ENCODE assay signal across 8 mouse cellular contexts in genomic region chr11:78560447-78560846, GRCm38 (mm10). TPM values are rescaled to one million over a fixed set of nuclear protein-coding genes. Genes with fewer than 3 reads are reported as not detected.
DNase-seq lines count a peak whose midpoint lies in the region; ATAC-seq lines count a peak whose summit lies in the region.

No protein-coding gene starts in this region.

- ATAC-seq in inflammation-experienced regulatory T-cells, adult 6 months, result peak; percentile 58
- ATAC-seq in megakaryocyte-erythroid progenitor cell, adult 5-6 weeks (replicated peaks; ENCODE audit: low FRiP score, low TSS enrichment, poor library complexity, severe bottlenecking), result peak; percentile 77

- DNase-seq in ovary, postnatal 14 days (ENCODE audit: low spot score), result peak; percentile 61
- no peak for DNase-seq in ovary, adult 18-20 months (ENCODE audit: low spot score)
- peak; percentile 89 to 91 for DNase-seq in cerebellum, postnatal 10 days
- DNase-seq in frontal cortex, postnatal 14 days (ENCODE audit: low spot score in 2 of 2), result peak; percentile 51 to 75
- DNase-seq in left cerebral cortex, postnatal 10 days (ENCODE audit: extremely low spot score in 1 of 2, low spot score in 2 of 2), result peak; percentile 81 to 82
- peak; percentile 29 for DNase-seq in spleen, adult 12 weeks (ENCODE audit: low spot score)

- intact Hi-C loops in left cerebral cortex, postnatal 10 days (cut with DNase I), result loop anchor here (5.0 kb wide), 1 partner anchor 267 kb away; the partner anchor contains the start of gene Lyrm9

RNA-seq across cellular contexts. Expression of gene Tmem97, which starts 9.9 kb away (rescaled TPM):
- polyA plus RNA-seq in inflammation-experienced regulatory T-cells, adult 6 months (2017; shearing (Covaris generic)), result 10 to 100 TPM; 15.0 to 38.9 (median 18.8) TPM
- 10 to 100 TPM; 26.2 to 28.8 TPM for total RNA-seq in left cerebral cortex, postnatal 10 days (2021)
- 63.3 and 72.9 TPM in 2 replicates for total RNA-seq in megakaryocyte-erythroid progenitor cell, adult 5-6 weeks (2014; fragmentation: Nextera tagmentation)
- 59.7 and 64.4 TPM in 2 replicates for total RNA-seq in megakaryocyte-erythroid progenitor cell, adult 5-6 weeks (2017)

RNA-seq across cellular contexts. Expression of gene Ift20, which starts 24.3 kb away (rescaled TPM):
- polyA plus RNA-seq in inflammation-experienced regulatory T-cells, adult 6 months (2017; shearing (Covaris generic)), result 100 to 1,000 TPM; 104 to 117 (median 111) TPM
- 10 to 100 TPM; 70.5 to 76.7 TPM for total RNA-seq in left cerebral cortex, postnatal 10 days (2021)
- total RNA-seq in megakaryocyte-erythroid progenitor cell, adult 5-6 weeks (2014; fragmentation: Nextera tagmentation), result 57.8 and 83.5 TPM in 2 replicates
- 142 and 156 TPM in 2 replicates for total RNA-seq in megakaryocyte-erythroid progenitor cell, adult 5-6 weeks (2017)

RNA-seq across cellular contexts. Expression of gene Tnfaip1, which starts 24.3 kb away (rescaled TPM):
- 10 to 100 TPM; 14.6 to 20.3 (median 16.9) TPM for polyA plus RNA-seq in inflammation-experienced regulatory T-cells, adult 6 months (2017; shearing (Covaris generic))
- total RNA-seq in left cerebral cortex, postnatal 10 days (2021), result 10 to 100 TPM; 49.3 to 51.2 TPM
- total RNA-seq in megakaryocyte-erythroid progenitor cell, adult 5-6 weeks (2014; fragmentation: Nextera tagmentation), result 2.5 and 4.6 TPM in 2 replicates
- 0.15 and 2.7 TPM in 2 replicates for total RNA-seq in megakaryocyte-erythroid progenitor cell, adult 5-6 weeks (2017)

RNA-seq across cellular contexts. Expression of gene Poldip2, which starts 48.5 kb away (rescaled TPM):
- 10 to 100 TPM; 12.4 to 16.8 (median 13.2) TPM for polyA plus RNA-seq in inflammation-experienced regulatory T-cells, adult 6 months (2017; shearing (Covaris generic))
- total RNA-seq in left cerebral cortex, postnatal 10 days (2021), result 100 to 1,000 TPM; 117 to 119 TPM
- total RNA-seq in megakaryocyte-erythroid progenitor cell, adult 5-6 weeks (2014; fragmentation: Nextera tagmentation), result 104 and 105 TPM in 2 replicates
- 79.8 and 81.7 TPM in 2 replicates for total RNA-seq in megakaryocyte-erythroid progenitor cell, adult 5-6 weeks (2017)

RNA-seq across cellular contexts. Expression of gene Tmem199, which starts 48.5 kb away (rescaled TPM):
- polyA plus RNA-seq in inflammation-experienced regulatory T-cells, adult 6 months (2017; shearing (Covaris generic)), result 10 to 100 TPM; 42.2 to 59.5 (median 54.9) TPM
- 10 to 100 TPM; 37.2 to 38.7 TPM for total RNA-seq in left cerebral cortex, postnatal 10 days (2021)
- total RNA-seq in megakaryocyte-erythroid progenitor cell, adult 5-6 weeks (2014; fragmentation: Nextera tagmentation), result 26.3 and 34.8 TPM in 2 replicates
- total RNA-seq in megakaryocyte-erythroid progenitor cell, adult 5-6 weeks (2017), result 33.1 and 39.0 TPM in 2 replicates

Comparison
In these comparisons a context has a peak if more than half of its experiments do, and no peak if none do; other contexts are left out.
1. RNA of gene Tnfaip1, which starts 24.3 kb away (total RNA-seq): 49.3 to 51.2 TPM in left cerebral cortex, postnatal 10 days; 0.15 to 4.6 TPM in megakaryocyte-erythroid progenitor cell, adult 5-6 weeks; every median in the first group is over 4 times any median in the second.